Mouse (Mus musculus) thymus, postnatal 0 days (tissue): ENCODE results near the gene Fra10ac1. TPM values are rescaled to one million over a fixed set of nuclear protein-coding genes. Genes with fewer than 3 reads are reported as not detected.
A peak's percentile ranks its signal among the peaks of the same experiment; 100 is the strongest.

Experiments
- DNase-seq: peaks from one replicate; pipeline ENCODE4 v3.0.0-alpha.2; 2015; ENCODE audit warnings: low spot score
- polyA plus RNA-seq: library from polyadenylated mRNA; unstranded; fragments of >200 nt; fragmentation: Nextera tagmentation; extraction: Ambion mirVana; gene quantifications from 2 replicates; pipeline ENCODE4 v1.2.1, GENCODE M21; 2015

The Fra10ac1 gene
- 33.7 and 34.1 TPM in 2 replicates for polyA plus RNA-seq

GRCm38 (mm10) chr19:38223905-38224684 is at the start of gene Fra10ac1:
TSS of gene Fra10ac1 (minus strand) at chr19:38224156.
- peak; percentile 88 for DNase-seq

- no peak for DNase-seq
These were observed 47.1 kb upstream of the Fra10ac1 start for GRCm38 (mm10) chr19:38271071-38271470.

GRCm38 (mm10) chr19:38267469-38267868 is 43.5 kb upstream of the Fra10ac1 start:
- no peak for DNase-seq

- DNase-seq: no peak
These were observed 41.8 kb upstream of the Fra10ac1 start for GRCm38 (mm10) chr19:38265767-38266166.

- no peak for DNase-seq
These were observed 40.8 kb upstream of the Fra10ac1 start, which contains the start of gene Lgi1 for GRCm38 (mm10) chr19:38264505-38265500. TSS of gene Lgi1 (plus strand) at chr19:38264536.

GRCm38 (mm10) chr19:38263829-38264504 is 40.0 kb upstream of the Fra10ac1 start:
- no peak for DNase-seq

- no peak for DNase-seq
These were observed 37.4 kb upstream of the Fra10ac1 start for GRCm38 (mm10) chr19:38261351-38261750.

GRCm38 (mm10) chr19:38260346-38260745 is 36.4 kb upstream of the Fra10ac1 start:
- no peak for DNase-seq

GRCm38 (mm10) chr19:38259436-38259835 is 35.5 kb upstream of the Fra10ac1 start:
- DNase-seq: no peak

GRCm38 (mm10) chr19:38258651-38259065 is 34.7 kb upstream of the Fra10ac1 start:
- DNase-seq: no peak

GRCm38 (mm10) chr19:38253796-38254195 is 29.8 kb upstream of the Fra10ac1 start:
- DNase-seq: peak; percentile 49

- DNase-seq: no peak
These were observed 25.7 kb upstream of the Fra10ac1 start for GRCm38 (mm10) chr19:38249627-38250026.

GRCm38 (mm10) chr19:38246177-38246622 is 22.2 kb upstream of the Fra10ac1 start:
- DNase-seq: no peak

GRCm38 (mm10) chr19:38245361-38246176 is 21.6 kb upstream of the Fra10ac1 start:
- DNase-seq: no peak

GRCm38 (mm10) chr19:38244748-38245147 is 20.8 kb upstream of the Fra10ac1 start:
- DNase-seq: no peak

- DNase-seq: no peak
These were observed 18.4 kb upstream of the Fra10ac1 start for GRCm38 (mm10) chr19:38242314-38242852.

- no peak for DNase-seq
These were observed 14.4 kb upstream of the Fra10ac1 start for GRCm38 (mm10) chr19:38238213-38238951.

- DNase-seq: peak; percentile 45
These were observed 13.9 kb upstream of the Fra10ac1 start for GRCm38 (mm10) chr19:38237834-38238212.

GRCm38 (mm10) chr19:38236526-38236925 is 12.6 kb upstream of the Fra10ac1 start:
- no peak for DNase-seq
